Mouse (Mus musculus) c-Kit-negative CD71-positive TER-119-positive erythroid progenitor cells, embryonic 14.5 days (primary cell): Measurements from ENCODE around the gene Ppp1r14b.
"Not testable (repeated sequence)": the region's sequence is repeated elsewhere in the genome, so short reads cannot be mapped to it uniquely, and the experiment has no call there.

ENCODE experiments used
- DNase-seq: peaks from one replicate; pipeline ENCODE4 v3.0.0-alpha.2; 2013; ENCODE audit warnings: low read depth, low spot score

The Ppp1r14b gene

DNA sequence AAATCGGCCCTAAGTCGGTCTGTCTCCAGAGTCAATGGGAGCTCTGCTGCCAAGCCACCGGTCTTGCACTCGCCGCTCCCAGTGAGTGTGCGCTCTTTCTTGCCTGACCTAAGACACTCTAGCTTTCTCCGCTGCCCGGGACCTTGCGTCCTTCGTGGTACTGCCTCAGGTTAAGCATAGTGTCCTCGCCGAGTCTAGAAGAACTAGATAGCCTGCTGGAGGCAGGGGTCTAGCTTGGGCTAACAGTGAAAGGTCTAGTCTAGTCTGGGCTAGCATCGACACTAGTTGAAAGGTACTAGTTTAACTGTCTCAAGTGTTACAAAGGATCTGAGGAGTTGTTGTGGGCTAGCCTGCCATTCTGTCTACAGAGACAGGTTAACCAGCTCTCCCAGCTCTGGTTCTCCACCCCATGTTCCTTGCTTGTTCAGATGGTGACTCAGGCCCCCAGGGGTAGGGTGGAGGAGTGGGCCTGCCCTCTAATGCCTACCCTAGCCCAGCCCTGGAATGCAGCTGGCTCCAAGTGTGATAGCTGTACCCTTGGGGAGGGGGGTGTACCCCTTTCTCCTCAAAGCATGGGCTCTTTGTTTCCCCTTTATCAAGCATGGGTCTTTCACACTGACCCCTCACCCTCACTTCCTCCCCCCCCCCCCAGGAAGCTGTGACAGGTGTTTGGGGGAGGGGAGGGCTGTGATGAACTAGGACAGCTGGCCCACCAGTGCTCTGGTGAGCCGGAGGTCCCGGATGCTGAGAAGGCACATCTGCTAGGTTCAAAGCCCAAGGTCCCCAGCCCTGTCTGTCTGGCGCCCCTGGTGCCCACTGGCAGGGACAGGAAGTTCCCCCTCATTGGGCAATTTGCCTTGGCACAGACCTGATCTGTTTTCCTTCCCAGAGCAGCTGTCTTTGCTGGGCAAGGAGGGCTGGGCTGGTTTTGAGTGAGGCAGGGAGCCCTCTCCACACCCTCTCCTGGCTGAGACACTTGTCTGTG lies 1.1 kb downstream of the Ppp1r14b start, which contains the start of gene Plcb3:
Plcb3 (minus strand) TSS at position 934 of the 985 bp plus-strand sequence.
- no peak for DNase-seq

DNA sequence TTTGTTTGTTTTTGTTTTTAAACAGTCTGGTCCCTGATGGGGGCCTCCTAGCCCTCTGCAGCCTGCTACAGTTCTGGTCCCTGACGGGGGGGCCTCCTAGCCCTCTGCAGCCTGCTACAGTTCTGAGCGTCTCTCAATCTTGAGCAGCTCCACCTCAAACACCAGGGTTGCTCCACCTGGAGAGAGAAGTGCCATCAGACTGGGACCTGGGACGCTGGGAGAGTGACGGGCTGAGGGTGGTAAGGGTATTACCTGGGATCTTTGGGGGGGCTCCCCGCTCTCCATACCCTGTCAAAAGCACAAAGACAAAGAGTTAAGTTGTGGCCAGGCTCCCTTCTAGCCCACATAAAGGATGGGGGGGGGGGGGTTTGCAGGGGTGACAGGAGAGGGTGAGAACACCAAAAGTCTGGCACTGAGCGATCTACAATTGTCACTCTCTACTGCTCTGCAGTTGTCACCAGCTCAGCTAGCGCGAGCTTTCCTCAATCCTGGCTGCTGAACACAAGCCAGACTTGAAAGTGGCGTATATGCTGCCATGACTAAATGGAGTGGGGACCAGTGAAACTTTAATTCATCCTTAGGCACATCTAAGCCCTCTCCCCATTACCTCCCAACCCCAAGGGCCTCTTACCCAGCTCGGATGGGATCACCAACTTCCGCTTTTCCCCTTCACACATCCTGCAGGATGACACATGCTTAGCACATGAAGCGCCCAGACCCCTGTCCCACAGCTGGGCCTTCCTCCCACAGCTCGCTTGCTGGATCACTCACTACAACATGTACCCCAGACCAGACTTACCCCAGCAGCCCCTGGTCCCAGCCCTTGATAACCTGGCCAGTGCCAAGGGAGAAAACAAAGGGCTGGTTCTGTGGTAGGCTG lies 3.2 kb downstream of the Ppp1r14b start:
- no peak for DNase-seq

DNA sequence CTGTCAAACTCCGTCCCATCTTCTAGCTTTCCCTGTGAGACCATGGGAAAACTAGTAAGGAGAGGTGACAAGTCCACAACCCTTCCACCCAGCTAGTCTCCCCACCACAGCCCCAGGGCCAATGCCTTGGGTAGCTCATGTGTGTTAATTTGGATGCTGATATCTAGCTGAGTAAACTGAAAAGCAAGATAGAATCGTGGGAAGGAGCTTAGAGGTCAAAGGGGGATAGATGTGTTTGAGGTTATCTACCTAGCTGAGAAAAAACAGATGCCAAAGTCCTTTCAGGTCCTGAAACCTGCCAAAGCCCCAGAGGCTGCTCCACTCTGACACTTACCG lies 3.8 kb downstream of the Ppp1r14b start:
- DNase-seq, result no peak

DNA sequence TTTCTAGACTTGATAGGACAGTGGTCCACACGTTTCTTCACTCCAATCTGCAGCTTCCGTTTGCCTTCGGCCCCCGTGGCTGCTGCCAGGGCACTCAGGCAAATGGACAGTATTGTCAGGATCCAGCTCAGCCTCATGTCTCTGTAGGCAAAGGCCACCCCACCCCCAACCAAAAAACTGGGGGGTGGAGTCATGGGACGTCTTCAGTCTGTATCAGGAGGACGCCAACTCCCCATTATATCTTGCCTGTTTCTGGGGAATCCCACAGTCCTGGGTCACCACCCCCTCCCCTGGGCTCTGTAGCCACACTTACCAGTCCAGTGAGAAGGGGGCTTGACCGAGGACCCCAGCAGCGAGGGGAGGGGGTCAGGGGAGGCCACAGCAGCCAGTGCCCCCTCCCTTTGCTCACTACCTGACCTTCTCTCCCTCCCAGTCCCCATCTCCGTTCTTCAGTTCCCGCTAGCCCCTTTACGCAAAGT lies 4.3 kb downstream of the Ppp1r14b start:
- no peak for DNase-seq

DNA sequence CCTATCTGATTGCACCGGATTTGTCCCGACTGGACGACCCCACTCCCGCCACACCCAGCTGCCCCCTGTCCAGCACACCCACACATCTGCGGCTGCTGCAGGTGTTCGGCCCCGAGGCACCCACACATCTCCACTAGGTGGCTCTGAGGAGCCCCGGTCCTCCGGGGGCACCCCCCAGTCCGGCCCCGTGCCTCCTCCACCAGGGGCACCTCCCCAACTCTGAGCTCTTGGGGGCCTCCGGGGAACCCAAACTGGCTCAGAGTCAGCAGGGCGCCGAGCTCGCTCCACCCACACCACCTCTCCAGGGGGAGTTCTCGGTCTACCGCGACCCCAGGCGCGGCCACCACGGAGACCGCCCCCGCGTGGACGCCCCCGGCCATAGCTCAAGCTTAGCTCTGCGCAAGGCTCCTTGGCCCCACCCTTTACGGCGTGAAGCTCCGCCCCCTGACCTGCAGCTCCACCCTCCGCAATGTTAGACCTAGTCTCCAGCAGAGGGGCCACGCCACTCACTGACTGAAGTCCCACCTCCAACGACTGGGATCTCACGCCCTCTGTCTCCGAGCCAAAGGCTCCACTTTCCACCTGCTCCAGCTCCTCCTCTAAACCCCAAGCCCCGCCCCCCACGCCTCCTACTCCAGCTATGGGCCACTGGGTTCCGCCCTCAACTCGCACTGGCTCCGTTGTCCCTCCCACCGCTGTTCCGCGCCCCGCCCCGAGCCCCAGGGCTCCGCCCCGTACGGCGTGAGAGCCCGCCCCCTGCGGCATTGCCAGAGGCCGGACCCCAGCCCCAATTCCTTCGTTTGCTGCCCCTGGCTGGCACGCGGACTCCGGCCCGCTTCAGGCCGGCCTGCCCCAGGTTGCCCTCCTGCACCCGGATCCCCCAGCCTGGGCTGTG lies 5.0 kb downstream of the Ppp1r14b start:
- DNase-seq, result peak; percentile 98

DNA sequence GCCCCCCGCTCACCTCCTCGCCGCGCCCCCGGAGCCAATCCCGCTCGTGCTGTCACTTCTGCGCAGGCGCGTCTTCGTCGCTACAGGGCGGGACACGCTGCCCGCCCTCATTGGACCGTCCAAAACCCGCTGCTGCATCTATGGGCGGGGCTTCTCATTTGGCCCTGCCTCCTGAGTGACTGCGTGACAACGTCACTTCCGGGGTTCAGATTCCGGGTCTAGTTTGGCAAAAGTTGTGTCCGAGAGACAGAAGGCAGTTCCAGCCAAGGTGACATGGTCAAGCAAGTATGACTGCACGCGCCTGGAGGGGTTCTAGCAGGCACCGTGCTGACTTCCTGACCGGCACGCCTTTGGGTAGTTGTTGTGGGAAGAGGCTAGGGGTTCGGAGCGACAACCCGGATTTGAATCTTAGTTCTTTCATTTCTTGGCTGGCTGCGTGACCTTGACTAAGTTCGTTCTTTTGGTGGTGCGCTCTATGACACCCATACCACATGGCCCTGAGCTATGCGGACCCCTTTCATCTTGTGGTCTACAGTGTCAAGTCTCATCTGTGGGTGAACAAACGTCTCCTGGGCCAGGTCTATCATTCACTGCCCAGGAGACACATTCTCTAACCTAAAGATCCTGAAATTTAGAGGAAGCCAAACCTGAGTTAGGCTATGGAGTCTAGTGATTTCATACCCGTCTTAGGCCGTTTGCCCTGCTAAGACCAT lies 5.8 kb downstream of the Ppp1r14b start, which contains the start of gene Fkbp2:
Fkbp2 (minus strand) TSS at position 121 of the 713 bp plus-strand sequence.
- peak; percentile 99 for DNase-seq

DNA sequence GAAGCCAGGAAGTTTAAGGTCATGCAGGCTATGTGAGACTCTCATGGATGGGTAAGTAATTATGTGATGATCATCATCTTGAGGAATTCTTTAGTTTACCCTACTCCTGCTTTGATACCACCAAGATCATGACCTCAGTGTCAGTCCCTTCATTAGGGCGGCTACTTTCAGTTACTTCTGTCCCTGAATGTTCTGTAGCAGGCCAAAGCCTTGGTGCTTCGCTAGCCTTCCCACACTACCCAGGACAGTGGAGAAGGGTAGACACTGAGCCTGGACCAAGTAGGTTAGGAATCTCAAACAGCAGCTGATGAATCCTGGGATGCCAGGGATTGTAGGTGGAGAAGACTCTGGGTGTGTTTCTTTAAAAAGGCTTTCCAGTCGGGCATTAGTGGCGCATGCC lies 6.7 kb downstream of the Ppp1r14b start:
- DNase-seq, result no peak

DNA sequence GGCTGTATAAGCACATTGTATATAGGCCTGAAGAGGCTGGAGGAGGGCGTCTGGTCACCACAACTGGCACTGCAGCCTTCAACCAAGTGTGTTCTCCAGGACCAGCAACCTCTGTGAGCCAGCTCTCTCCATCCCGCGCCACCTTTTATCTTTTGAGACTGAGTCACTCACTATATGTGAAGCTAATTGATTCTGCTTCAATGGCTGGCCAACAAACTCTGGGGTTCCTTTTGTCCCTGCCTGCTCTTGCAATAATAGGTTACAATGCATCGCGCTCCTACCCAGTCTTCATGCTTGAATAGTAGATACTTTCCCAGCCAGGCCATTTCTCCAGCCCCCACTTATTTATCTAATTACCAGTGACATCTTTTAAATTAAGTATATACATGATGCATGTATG lies 8.9 kb downstream of the Ppp1r14b start:
- DNase-seq, result no peak

DNA sequence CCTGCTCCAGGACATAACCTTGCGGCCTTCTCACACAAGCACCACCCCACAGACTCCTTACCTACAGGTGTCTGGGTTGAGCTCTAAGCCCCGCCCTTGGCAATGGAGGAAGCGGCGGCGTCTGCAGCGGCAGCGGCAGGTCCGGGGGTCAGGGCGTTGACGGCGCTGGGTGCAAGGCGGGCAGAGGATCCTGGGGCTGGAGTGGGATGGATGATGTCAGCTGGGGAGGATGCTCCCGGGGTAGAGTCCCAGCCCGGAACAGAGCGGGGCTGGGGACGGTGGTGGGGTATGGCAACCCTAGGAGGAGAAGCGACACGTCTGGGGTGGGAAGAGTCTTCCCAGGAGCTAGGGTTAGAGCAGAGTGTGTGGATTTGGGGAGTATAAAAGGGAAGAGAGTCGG lies 10.5 kb downstream of the Ppp1r14b start:
- no peak for DNase-seq

DNA sequence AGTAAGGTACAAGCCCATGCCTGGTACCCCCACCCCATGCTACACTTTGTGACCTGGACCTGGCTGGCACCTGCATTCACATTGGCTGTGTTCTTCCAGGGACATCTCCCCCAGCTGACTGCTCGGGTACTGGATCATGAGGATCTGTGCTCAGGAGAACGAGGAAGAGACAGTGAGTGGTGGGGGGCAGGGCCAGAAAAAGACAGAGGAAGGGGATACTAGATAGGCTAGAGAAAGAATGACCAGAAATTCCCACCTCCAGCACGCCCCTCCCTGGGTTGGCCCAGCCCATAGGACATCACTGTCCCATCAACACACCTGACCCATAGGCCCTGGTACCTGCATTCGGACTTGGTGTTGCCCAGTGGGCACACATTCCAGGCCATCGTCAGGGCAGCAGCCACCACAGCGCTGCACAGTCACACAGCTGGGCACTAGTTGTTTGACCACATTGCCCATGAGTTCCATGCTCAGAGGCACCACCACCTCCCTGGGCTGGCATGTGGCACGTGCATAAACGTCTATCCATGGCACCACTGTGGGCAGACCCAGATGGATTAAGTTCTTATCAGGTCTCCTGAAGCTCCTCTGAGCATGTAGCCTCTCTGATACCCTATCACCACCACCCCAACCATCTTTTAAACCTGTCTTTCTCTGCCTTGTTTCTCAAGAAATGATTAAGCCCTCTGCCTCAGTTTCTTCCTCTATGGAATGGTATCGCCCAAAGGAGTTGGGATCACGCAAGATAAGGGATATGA lies 11.4 kb downstream of the Ppp1r14b start:
- no peak for DNase-seq

DNA sequence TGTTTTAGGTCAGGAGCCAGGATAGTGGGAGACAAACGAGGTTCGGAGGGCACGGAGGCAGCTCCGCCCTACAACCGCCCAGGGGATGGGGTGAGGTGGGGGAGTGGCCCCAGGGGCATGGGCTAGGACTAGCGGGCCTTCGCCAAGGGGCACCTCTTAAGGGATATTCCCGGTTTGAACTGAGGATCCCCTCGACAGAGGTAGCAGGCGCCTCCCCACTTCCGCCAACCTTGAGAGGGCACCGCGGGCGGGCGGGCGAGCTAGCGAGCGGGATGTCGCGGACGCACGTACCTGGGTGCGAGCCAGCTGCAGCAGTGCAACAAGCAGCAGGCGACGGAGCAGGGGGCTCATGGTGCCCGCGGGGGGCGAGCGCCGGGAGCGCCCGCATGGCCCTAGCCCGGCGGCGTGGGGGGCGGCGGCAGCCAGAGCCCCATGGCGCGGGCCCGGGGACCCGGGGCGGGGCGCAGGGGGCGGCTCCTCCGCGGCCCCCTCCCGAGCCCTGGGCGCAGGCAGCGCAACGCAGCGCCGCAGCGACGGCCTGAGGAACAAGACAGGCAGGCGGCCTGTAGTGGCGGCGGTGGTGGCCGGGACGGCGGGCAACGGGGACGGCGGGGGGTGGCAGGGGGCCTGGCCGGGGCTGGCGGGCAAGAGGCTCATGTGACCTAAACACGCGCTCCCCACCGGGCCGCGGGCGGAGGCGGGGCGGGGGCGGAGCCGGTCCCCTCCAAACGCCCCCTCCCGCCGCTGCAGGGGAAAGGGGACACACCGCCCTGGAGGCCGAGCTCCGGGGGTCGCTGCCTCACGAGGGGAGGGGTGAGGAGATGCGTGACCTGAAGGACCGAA lies 12.5 kb downstream of the Ppp1r14b start, which contains the start of gene Vegfb:
Vegfb (minus strand) TSS at position 591 of the 843 bp plus-strand sequence.
- DNase-seq, result no peak

DNA sequence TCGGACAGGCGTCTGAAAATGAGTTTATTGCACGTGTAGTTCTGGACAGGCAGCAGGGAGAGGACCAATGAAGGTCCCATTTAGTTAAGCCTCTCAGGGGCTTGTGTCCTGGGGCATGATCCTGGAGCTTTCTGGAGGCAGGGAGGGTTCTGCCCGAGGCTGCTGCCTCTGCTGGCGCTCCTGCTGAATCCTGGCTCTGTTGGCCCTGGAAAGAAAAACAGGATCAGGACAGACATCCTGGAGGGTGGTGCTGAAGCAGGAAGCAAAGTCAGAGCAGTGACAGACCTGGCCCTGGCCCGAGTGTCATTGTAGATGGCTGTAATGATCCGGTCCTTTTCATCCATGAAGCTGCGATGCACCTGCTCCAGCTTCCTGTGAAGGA lies 13.1 kb downstream of the Ppp1r14b start:
- no peak for DNase-seq

DNA sequence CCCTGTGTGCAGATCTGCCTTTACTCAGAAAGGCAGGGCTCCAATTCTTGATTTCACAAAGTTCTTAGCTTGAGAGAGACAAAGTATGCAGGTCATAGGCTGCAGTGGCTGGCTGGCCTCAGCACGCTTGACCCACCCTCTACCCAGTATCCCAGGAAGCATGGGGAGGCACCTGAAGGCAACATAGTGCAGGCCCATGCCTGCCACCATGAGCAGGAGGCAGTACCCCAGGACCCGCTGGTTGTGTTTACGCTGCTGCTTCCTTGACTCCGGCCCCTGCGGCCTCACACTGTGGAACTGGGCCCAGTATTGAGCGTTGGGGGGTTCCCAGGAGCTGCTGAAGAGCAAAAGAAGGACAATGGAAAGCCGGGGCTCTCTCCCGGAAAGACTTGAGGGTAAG lies 14.5 kb downstream of the Ppp1r14b start:
- no peak for DNase-seq

DNA sequence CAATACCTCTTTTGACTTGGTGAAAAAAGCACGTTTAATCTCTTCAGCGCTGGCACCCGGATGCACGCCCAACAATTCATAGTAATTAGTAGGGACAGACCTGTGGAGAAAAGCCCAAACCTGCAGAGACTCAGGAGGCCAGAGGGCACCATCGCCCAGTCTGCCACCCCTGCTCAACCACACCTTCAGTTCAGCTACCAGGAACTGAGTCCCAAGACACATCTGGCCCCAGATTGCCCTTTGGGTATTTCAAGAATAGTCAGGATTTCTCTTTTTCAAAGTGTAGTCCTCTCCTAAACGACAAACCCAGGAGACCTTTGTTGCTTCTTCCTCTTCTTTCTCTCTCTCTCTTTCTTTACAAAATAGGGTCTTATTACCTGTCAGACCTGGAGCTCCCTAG lies 15.9 kb downstream of the Ppp1r14b start:
- no peak for DNase-seq

DNA sequence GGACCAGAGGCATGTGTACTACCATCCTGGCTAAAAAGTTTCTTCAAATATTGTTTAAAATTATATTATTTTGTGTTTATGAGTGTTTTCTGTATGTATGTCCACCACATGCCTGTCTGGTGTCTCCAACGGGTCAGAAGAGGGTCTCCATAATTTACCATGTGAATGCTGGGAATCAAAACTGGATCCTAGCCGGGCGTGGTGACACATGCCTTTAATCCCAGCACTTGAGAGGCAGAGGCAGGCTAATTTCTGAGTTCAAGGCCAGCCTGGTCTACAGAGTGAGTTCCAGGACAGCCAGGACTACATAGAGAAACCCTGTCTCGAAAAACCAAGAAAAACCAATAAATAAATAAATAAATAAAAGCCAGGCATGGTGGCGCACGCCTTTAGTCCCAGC lies 16.4 kb downstream of the Ppp1r14b start:
- DNase-seq, result not testable (repeated sequence)

DNA sequence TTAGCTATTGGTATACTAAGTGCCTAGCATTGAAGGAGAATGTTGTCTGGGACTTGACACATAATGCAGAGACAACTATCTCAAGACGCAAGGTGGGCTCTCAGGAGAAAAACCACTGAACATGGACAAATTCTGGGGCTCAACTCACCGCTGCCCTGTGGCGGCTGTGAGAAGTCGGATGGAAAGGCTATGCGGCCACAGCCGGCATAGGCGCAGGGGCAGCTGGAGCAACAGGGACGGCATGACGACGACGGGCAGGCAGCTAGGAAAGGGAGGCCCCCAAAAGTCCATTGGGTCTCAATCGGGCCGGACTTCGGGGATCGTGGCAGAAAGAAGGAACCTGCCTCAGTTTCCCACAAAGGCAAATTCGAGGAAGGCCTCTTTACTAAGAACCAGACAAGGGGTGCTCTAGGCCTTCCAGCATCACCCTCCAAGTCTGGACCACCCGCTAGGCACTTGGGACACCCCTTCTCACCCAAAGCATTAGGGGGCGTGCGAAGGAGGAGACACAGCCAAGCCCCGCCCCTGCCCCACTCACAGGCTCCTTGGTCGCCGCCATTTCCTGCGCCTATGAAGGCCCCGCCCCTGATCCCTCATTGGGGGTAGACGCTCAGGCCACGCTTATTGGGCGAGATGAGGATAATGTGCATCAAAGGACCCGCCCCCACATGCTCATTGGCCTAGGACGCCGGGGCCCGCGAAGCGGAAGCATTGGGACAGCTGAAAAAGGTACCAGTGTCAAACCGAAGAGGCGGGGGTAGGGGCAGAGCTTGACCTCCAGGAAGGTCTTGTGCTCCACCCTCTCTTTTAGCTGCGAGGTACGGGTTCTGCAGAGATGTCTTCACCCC lies 17.5 kb downstream of the Ppp1r14b start, which contains the start of gene Dnajc4:
Dnajc4 (minus strand) TSS at position 562 of the 848 bp plus-strand sequence.
- DNase-seq, result peak; percentile 96

DNA sequence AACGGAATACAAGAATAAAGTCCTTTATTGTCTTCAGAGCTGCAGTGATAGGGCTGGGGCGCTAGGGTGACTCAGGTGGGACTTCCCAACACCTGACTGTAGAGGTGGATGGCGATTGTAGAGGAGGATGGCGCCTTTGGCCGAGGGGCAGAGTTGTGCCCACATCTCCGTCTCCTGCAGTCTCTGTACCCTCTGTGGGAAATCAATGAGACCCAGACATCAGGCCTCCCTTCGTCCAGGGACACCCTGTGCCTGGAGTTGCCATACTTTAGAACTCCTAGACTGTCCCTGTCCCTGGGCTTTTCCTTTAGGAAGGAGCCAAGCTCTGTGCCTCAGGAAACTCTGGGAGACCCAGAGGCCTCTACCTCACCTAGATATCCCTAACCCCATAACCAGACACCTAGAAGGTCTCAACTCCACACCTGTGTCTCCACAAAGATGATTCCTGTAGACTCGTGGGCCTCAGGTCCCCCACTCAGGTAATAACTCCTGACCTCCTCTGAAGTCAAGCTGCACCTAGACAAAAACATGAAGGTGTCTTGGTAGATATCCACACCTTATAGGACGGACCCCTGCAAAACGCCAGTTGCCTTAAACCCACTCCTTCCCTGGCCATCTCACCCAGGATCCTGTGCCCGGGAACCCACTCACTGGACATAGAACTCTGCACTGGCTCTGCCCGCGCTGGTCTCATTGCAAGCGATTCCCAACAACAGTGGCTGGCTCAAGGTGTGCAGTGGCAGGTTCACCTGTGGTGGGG lies 18.4 kb downstream of the Ppp1r14b start:
- no peak for DNase-seq
